Mouse (Mus musculus): Measurements from ENCODE around the gene Dscaml1. TPM values are rescaled to one million over a fixed set of nuclear protein-coding genes. Genes with fewer than 3 reads are reported as not detected.

The Dscaml1 gene
- polyA plus RNA-seq, 1 experiment: not detected

GRCm38 (mm10) chr9:45429951-45430697, 3.7 kb downstream of the Dscaml1 start:
- no peak for TF ChIP-seq GATA1 (IDR thresholded peaks at IDR 0.05; ENCODE audit: low read length)

- no peak for TF ChIP-seq GATA1 (IDR thresholded peaks at IDR 0.05; ENCODE audit: low read length)
These were observed 4.2 kb downstream of the Dscaml1 start for GRCm38 (mm10) chr9:45430698-45430959.

GRCm38 (mm10) chr9:45431150-45431549, 4.7 kb downstream of the Dscaml1 start:
- no peak for TF ChIP-seq GATA1 (IDR thresholded peaks at IDR 0.05; ENCODE audit: low read length)

- TF ChIP-seq GATA1 (IDR thresholded peaks at IDR 0.05; ENCODE audit: low read length): no peak
These were observed 6.2 kb downstream of the Dscaml1 start for GRCm38 (mm10) chr9:45432639-45433038.

GRCm38 (mm10) chr9:45433119-45433518, 6.7 kb downstream of the Dscaml1 start:
- TF ChIP-seq GATA1 (IDR thresholded peaks at IDR 0.05; ENCODE audit: low read length): no peak

GRCm38 (mm10) chr9:45434171-45434570, 7.7 kb downstream of the Dscaml1 start:
- TF ChIP-seq GATA1 (IDR thresholded peaks at IDR 0.05; ENCODE audit: low read length): no peak

- no peak for TF ChIP-seq GATA1 (IDR thresholded peaks at IDR 0.05; ENCODE audit: low read length)
These were observed 12.6 kb downstream of the Dscaml1 start for GRCm38 (mm10) chr9:45439025-45439424.

- no peak for TF ChIP-seq GATA1 (IDR thresholded peaks at IDR 0.05; ENCODE audit: low read length)
These were observed 13.8 kb downstream of the Dscaml1 start for GRCm38 (mm10) chr9:45440083-45440784.

GRCm38 (mm10) chr9:45444251-45444798, 17.9 kb downstream of the Dscaml1 start:
- TF ChIP-seq GATA1 (IDR thresholded peaks at IDR 0.05; ENCODE audit: low read length): no peak

GRCm38 (mm10) chr9:45449658-45450057, 23.2 kb downstream of the Dscaml1 start:
- TF ChIP-seq GATA1 (IDR thresholded peaks at IDR 0.05; ENCODE audit: low read length): no peak

- TF ChIP-seq GATA1 (IDR thresholded peaks at IDR 0.05; ENCODE audit: low read length): no peak
These were observed 24.9 kb downstream of the Dscaml1 start for GRCm38 (mm10) chr9:45451346-45451745.

- TF ChIP-seq GATA1 (IDR thresholded peaks at IDR 0.05; ENCODE audit: low read length): no peak
These were observed 27.6 kb downstream of the Dscaml1 start for GRCm38 (mm10) chr9:45454032-45454431.

- TF ChIP-seq GATA1 (IDR thresholded peaks at IDR 0.05; ENCODE audit: low read length): no peak
These were observed 28.6 kb downstream of the Dscaml1 start for GRCm38 (mm10) chr9:45454889-45455610.

- TF ChIP-seq GATA1 (IDR thresholded peaks at IDR 0.05; ENCODE audit: low read length): no peak
These were observed 30.8 kb downstream of the Dscaml1 start for GRCm38 (mm10) chr9:45457200-45457599.

- no peak for TF ChIP-seq GATA1 (IDR thresholded peaks at IDR 0.05; ENCODE audit: low read length)
These were observed 31.9 kb downstream of the Dscaml1 start for GRCm38 (mm10) chr9:45458363-45458762.

- TF ChIP-seq GATA1 (IDR thresholded peaks at IDR 0.05; ENCODE audit: low read length): no peak
These were observed 39.1 kb downstream of the Dscaml1 start for GRCm38 (mm10) chr9:45465396-45466019.
